Mouse (Mus musculus): Measurements from ENCODE around the gene Rtn2.

Rtn2 gene

GRCm38 (mm10) chr7:19269721-19270441 is 12.5 kb upstream of the Rtn2 start:
- peak; percentile 81 for DNase-seq

- peak; percentile 40 for DNase-seq
Measured at GRCm38 (mm10) chr7:19270509-19271237, 11.8 kb upstream of the Rtn2 start.

- peak; percentile 93 for DNase-seq
Measured at GRCm38 (mm10) chr7:19271238-19272172, 10.9 kb upstream of the Rtn2 start, which contains the start of gene Vasp. Gene Vasp, minus strand, starts transcription at chr7:19271817.

- peak; percentile 89 for DNase-seq
Measured at GRCm38 (mm10) chr7:19272173-19272764, 10.2 kb upstream of the Rtn2 start.

GRCm38 (mm10) chr7:19276253-19276652 is 6.2 kb upstream of the Rtn2 start:
- DNase-seq = no peak

GRCm38 (mm10) chr7:19279052-19279451 is 3.4 kb upstream of the Rtn2 start:
- no peak for DNase-seq

GRCm38 (mm10) chr7:19279581-19280114 is 2.8 kb upstream of the Rtn2 start, which contains the start of gene Ppm1n:
Gene Ppm1n, minus strand, starts transcription at chr7:19280064.
- peak; percentile 34 for DNase-seq

- peak; percentile 52 for DNase-seq
Measured at GRCm38 (mm10) chr7:19281680-19282304, 632 bp upstream of the Rtn2 start.

- DNase-seq = peak; percentile 77
Measured at GRCm38 (mm10) chr7:19282791-19283405, 474 bp downstream of the Rtn2 start.

- no peak for DNase-seq
Measured at GRCm38 (mm10) chr7:19283406-19283804, 981 bp downstream of the Rtn2 start.

GRCm38 (mm10) chr7:19284763-19285162 is 2.3 kb downstream of the Rtn2 start:
- peak; percentile 52 for DNase-seq

- DNase-seq = peak; percentile 77
Measured at GRCm38 (mm10) chr7:19290969-19291596, 8.7 kb downstream of the Rtn2 start.

GRCm38 (mm10) chr7:19295503-19296185 is 13.2 kb downstream of the Rtn2 start:
- DNase-seq = peak; percentile 96

- no peak for DNase-seq
Measured at GRCm38 (mm10) chr7:19297034-19297433, 14.6 kb downstream of the Rtn2 start.

GRCm38 (mm10) chr7:19297794-19298193 is 15.4 kb downstream of the Rtn2 start:
- no peak for DNase-seq

GRCm38 (mm10) chr7:19299194-19299593 is 16.8 kb downstream of the Rtn2 start:
- peak; percentile 68 for DNase-seq

- peak; percentile 85 for DNase-seq
Measured at GRCm38 (mm10) chr7:19300501-19301421, 18.3 kb downstream of the Rtn2 start.

GRCm38 (mm10) chr7:19301461-19302263 is 19.2 kb downstream of the Rtn2 start:
- DNase-seq = no peak

Measured in embryo, embryonic 11 days (tissue).